Mouse (Mus musculus): ENCODE results near the gene Zfp933.
"Not testable (repeated sequence)": the region's sequence is repeated elsewhere in the genome, so short reads cannot be mapped to it uniquely, and the experiment has no call there.

Gene Zfp933

DNA sequence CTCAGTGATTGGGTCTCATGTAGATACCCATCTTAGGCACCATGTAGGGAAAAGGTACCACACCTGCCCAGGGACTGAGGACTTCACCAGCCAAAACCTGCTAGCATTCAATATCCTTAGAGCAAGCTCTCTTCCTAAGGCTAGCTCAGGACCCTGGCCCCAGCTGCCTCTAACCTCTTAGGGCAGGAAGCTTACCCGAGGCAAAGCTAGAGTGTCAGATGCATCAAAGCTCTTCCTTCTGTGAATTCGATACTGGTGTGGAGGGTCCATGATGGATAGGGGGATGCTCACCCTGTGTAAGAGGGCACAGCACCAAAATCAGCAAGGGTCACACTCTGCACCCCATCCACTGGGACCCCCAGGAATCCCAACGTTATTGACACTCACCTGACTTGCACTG lies 13.9 kb upstream of the Zfp933 start:
- DNase-seq (ENCODE audit: low spot score in 2 of 2) = no peak

DNA sequence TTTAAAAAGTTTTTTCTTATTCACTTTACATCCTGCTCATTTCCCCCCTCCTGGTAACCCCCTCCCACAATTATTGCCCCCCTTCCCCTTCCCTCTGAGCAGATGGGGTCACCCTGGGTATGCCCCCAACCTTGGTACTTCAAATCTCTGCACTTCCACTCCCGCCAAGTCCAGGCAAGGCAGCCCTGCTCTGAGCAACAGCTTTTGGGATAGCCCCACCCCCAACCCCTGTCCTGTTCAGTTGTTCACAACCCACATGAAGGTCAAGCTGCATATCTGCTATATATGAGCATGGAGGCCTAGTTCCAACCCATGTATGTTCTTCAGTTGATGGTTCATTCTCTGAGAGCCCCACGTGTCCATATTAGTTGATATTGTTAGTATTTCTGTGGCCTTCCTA lies 2.6 kb upstream of the Zfp933 start:
- DNase-seq (ENCODE audit: low spot score in 2 of 2) = peak in 1 of 2 experiments; percentile 23

DNA sequence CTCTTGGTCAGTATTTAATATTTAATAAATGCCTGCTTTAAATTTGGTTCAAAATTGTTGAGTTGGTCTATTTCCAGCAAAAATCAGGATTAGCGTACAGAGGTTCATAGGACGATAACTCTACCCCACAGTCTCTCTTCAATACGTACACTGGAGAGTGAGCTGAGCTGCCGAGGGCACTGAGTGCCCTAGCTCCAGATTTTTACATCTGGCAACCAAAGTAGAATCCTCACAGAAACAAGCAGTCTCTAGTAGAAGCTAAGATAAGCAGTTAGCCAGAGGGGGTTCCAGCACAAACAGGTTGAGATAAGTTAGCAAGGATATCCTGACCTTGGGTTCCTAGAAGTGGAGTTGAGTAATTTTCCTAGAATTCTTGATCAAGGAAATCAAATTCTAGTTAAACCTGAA lies 422 bp upstream of the Zfp933 start:
- no peak for DNase-seq (ENCODE audit: low spot score in 2 of 2)

DNA sequence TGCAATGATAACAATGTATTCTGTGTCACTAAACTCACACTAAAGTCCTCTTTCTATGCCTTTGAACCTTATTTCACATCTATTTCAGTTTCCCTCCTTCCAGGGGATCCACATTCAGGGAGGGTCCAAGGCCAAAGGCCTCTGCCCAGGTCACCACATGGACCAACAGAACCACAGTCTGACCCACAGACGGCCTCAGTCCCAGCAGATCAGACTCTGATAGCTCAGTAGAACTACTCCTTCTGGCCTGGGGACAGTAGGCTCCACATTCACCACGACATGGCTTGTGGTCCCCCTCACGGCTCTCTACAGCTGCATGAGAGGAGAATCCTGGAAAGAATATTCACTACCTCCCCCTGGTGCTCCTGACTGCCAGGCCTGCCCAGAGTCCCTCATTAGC lies 5.3 kb downstream of the Zfp933 start:
- DNase-seq (ENCODE audit: low spot score in 2 of 2) = no peak

DNA sequence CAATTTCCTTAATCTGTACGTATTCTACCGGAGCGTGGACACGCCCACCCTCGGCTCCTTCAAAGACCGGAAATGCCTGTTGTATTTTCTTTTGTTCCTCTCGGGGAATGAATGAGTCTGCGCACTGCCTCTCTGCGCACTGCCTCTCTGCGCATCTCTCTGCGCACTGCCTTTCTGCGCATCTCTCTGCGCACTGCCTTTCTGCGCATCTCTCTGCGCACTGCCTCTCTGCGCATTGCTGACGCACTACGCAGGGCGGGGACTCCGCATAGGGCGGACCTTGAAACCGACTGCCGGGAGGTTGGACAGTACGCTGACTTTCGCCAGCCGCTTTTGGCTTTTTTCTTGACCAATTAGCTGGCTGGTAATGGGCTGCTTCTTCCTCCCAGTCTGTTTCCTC lies 8.9 kb downstream of the Zfp933 start:
- DNase-seq (ENCODE audit: low spot score in 2 of 2) = not testable (repeated sequence)

DNA sequence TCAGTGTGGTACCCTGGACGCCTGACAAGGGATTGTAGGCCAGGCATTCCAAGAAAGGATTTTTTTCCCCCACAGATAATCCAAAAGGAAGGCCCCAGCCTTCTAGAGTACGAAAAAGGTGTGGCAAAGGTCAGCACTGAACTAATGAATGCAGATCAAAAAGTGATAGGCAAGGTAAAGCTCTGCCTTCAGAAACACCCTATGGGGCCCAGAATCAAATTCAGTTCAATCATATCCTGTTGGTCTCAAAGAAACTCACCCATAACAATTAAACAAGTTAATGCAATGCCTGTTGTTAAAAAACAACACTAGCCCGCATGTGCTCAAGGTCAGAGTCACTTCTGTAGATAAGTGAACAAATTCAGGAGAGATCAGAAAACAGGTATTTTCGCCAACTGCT lies 23.8 kb downstream of the Zfp933 start:
- DNase-seq (ENCODE audit: low spot score in 2 of 2) = no peak

DNA sequence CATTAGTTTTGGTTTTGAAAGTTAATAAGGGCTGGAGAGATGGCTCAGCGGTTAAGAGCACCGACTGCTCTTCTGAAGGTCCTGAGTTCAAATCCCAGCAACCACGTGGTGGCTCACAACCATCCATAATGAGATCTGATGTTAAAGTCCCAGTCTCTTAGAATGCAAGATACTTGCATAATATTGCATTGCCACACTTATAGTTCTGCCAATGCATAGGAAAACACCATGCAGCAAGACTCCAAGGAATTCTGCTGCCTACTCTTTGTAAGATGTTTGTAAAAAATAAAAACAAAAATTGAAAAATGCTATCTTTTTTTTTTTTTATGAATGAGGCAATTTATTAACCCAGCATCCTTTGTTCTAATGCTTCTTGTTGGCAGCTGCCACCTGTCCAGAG lies 26.8 kb downstream of the Zfp933 start:
- DNase-seq (ENCODE audit: low spot score in 2 of 2) = not testable (repeated sequence)

DNA sequence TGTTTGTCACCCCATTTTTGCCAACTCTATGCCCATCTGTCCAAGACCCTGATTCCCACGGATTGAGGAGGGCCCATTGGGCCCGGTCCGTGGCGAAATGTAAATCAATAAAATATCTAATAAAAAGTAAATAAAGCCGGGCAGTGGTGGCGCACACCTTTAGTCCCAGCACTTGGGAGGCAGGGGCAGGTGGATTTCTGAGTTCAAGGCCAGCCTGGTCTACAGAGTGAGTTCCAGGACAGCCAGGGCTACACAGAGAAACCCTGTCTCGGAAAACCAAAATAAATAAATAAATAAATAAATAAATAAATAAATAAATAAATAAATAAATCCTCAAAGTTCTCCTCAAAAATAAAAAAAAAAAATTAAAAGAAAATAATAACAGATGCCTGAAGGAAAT lies 28.5 kb downstream of the Zfp933 start:
- not testable (repeated sequence) for DNase-seq (ENCODE audit: low spot score in 2 of 2)

DNA sequence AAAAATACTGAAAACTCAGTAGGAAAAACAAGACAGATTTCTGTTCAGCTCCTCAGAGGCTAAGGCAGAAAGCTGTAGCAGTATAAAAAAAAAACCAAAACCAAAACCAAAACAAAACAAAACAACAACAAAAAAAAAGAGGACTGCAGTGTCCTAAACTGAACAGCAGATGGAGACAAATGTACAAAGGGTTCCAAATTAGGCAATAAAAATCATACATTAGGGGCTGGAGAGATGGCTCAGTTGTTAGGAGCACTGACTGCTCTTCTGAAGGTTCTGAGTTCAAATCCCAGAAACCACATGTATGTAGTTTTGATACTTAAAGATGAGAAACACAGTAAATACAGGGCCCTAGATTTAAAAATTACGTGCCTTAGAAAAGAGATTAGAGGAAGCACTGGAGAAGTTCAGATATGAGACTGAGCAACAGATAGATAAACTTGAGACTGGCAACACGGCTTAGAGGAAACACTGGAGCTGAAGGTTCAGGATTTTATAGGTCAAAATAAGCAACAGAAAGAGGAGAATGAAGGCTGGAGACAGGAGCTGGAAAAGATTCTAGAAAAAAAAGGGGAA lies 33.5 kb downstream of the Zfp933 start:
- DNase-seq (ENCODE audit: low spot score in 2 of 2) = no peak

DNA sequence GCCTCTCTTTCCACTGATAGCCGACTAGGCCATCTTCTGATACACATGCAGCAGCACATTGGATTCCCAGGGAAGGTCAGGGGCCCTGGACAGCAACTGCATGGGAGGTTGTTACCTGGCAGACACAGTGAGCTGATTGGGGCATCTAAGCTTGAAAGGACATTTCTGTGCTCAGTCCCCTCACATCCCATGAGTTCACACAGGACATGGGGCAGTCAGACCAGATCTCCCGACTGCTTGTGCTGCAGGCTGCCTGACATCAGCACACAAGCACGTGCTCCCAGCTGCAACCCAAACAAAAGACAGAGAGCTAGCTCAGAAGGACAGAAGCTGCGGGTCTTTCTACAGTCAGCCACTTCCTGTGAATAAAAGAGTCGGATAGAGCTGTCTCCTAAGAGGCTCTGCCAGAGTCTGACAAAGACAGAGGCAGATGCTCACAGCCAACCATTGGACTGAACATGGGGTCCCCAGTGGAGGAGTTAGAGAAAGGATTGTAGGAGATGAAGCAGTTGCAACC lies 34.9 kb downstream of the Zfp933 start:
- DNase-seq (ENCODE audit: low spot score in 2 of 2) = no peak

DNA sequence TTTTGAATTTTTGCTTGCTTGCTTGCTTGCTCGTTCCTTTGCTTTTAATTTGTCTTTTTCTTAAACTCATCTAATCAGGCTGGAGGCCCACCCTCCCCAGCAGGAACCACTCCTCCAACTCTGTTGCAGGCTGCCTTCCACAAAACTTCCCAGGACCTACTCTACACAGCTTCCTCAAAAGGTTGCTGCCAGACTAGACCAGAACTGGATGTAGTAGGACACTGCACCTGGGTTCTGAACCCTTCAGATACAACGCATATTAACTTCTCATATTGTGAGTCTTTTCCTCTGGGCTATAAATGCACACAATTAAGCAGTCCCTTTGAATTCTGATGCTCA lies 38.2 kb downstream of the Zfp933 start:
- not testable (repeated sequence) for DNase-seq (ENCODE audit: low spot score in 2 of 2)

DNA sequence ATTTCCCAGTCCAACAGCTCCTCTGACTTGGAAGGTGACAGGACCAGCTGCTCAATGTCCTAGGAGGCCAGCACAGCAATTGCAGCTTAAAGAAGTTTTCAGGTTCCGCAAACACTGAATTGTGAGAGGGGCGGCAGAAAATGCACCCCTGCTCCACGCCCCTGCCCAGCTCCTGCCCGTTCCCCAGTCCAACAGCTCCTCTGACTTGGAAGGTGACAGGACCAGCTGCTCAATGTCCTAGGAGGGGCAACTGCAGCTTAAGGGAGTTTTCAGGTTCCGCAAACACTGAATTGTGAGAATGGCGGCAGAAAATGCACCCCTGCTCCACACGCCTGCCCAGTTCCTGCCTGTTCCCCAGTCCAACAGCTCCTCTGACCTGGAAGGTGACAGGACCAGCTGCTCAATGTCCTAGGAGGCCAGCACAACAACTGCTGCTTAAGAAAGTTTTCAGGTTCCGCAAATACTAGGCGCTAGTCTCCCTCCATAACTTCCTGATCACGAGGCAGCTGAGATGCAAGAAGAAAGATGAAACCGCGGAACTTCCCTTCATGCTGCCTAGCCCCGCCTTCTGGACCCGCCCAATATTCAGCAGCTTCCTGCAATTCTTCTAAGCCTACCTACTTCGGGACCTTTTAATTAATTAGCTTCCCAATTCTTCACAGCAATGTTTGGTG lies 38.7 kb downstream of the Zfp933 start, which contains the start of gene Zfp984:
Gene Zfp984, minus strand, starts transcription at position 497 of the 674 bp plus-strand sequence.
- not testable (repeated sequence) for DNase-seq (ENCODE audit: low spot score in 2 of 2)

DNA sequence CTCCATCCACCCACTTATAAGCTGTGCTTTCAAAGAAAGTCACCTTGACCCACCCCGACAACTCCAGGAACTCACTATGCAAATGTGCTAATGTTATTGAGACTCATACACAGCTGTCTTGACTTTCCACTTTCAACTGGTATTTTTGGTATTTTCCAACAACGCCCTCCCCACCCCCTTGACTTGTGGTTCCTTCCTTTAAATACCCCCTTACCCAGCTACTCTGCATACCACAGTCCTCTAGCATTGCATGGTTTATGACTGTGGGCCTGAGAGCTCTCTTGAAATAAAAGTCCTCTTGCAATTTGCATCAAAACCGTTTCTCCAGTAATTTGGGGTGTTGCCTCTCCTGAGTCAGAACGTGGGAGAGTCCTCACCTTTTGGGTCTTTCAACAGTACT lies 39.7 kb downstream of the Zfp933 start:
- not testable (repeated sequence) for DNase-seq (ENCODE audit: low spot score in 2 of 2)

DNA sequence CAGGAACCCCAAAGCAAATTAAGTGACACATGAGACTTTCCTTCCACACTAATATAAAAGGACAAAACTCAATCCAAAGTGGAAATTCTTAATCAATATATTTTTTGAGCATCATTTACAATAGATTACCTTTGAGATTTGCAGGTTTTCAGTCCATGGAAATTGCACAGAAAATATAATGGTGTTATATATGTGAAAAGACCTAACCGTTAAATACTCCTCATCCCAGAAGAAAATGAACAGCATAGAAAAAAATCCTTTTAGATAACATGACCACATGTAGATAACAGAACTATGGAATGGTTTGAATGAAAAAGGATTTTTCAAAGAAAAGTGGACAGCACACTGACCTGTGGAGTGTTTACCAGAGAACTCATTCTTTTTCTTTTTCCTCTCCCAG lies 52.9 kb downstream of the Zfp933 start:
- DNase-seq (ENCODE audit: low spot score in 2 of 2) = not testable (repeated sequence)

DNA sequence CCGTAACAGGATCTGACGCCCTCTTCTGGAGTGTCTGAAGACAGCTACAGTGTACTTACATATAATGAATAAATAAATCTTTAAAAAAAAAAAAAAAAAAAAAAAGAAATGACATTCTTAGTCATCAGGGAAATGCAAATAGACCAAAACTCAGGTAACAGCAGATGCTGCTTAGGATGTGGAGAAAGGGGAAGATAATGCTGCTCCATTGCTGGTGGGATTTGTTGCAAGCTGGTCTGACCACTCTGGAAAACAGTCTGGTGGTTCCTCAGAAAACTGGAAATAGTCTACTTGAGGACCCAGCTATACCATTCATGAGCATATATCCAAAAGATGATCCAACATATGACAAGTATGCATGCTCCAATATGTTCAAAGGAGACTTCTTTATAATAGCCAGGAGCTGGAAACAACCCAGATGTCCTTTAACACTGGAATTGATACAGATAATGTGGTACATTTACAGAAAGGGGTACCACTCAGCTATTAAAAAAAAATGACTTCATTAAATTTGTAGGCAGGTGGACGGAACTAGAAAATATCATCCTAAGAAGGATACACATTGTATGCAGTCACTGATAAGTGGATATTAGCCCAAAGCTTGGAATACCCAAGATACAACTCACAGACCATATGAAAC lies 54.0 kb downstream of the Zfp933 start:
- DNase-seq (ENCODE audit: low spot score in 2 of 2) = not testable (repeated sequence)

DNA sequence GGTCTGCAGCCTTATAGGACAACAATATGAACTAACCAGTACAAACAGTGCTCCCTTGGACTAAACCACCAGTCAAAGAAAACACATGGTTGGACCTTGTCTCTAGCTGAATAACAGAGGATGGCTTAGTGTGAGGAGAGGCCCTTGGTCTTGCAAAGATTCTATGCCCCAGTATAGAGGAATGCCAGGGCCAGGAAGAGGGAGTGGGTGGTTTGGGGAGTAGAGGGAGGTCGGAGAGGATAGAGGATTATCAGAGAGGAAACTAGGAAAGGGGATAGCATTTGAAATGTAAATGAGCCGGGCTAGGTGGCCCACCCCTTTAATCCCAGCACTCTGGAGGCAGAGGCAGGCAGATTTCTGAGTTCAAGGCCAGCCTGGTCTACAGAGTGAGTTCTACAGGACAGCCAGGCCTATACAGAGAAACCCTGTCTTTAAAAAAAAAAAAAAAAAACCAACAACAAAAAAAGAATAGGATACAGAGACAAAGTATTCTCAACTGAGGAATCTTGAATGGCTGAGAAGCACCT lies 54.7 kb downstream of the Zfp933 start:
- not testable (repeated sequence) for DNase-seq (ENCODE audit: low spot score in 2 of 2)

DNA sequence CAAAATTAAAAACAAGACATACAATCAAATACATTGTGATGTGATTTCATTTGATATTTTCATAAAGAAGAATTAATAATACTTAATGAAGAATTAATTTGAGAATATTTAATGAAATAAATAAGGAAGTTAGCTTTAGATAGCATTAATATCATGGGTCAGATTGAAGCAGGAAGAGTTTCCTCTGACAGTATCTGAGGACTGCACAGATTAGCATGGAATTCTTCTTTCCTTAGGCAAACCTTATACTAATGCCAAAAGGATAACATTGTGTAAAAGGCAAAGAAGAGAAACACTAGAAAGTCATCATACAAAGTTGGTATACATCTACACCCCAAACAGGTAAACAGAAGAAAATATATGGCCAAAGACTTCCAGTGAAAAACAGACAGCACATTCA lies 56.4 kb downstream of the Zfp933 start:
- DNase-seq (ENCODE audit: low spot score in 2 of 2) = not testable (repeated sequence)

Measured in right cerebral cortex, postnatal 10 days (tissue).